Mouse (Mus musculus) bone marrow, adult 2 months (tissue): Measurements from ENCODE around the gene Znhit1.

ENCODE experiments used
- CTCF ChIP-seq: fragments of 200-500 bp; IDR thresholded peaks from 2 replicates; pipeline ENCODE4 v1.5.1; 2011; ENCODE audit warnings: low read length, control low read depth; ENCODE audit not compliant: control insufficient read depth, insufficient read depth
- POLR2A ChIP-seq: fragments of 200-500 bp; IDR thresholded peaks from 2 replicates; pipeline ENCODE4 v1.6.1; 2011; ENCODE audit warnings: low read depth, mild to moderate bottlenecking, control low read depth, low read length, borderline replicate concordance; ENCODE audit not compliant: control insufficient read depth

- TF ChIP-seq CTCF (no peak), POLR2A (no peak)
These were observed 2.0 kb upstream of the Znhit1 start for GRCm38 (mm10) chr5:136989801-136990200.
